Mouse (Mus musculus) hindbrain, embryonic 14.5 days (tissue): ENCODE results near the gene Mest. TPM values are rescaled to one million over a fixed set of nuclear protein-coding genes. Genes with fewer than 3 reads are reported as not detected.

Source experiments
- ATAC-seq: fragments of 200-750 bp; cut with Nextera tagmentation; 2 replicates; pipeline ENCODE4 v1.8.0; 2017; ENCODE audit warnings: moderate number of reproducible peaks, mild to moderate bottlenecking, moderate TSS enrichment, moderate library complexity; ENCODE audit not compliant: low FRiP score
- DNase-seq: peaks from one replicate; pipeline ENCODE4 v3.0.0-alpha.2; 2015; ENCODE audit warnings: low spot score
- H3K27ac ChIP-seq: fragments of 300-500 bp; sonication (generic); 2 replicates; pipeline ENCODE4 v1.5.1; 2014; ENCODE audit warnings: mild to moderate bottlenecking, moderate library complexity
- H3K27me3 ChIP-seq: fragments of 300-500 bp; sonication (generic); 2 replicates; pipeline ENCODE4 v1.6.1; 2014; ENCODE audit warnings: mild to moderate bottlenecking, low read length, mixed read lengths; ENCODE audit not compliant: control insufficient read depth, insufficient read depth
- H3K36me3 ChIP-seq: fragments of 300-500 bp; sonication (generic); replicated peaks from 2 replicates; pipeline ENCODE4 v1.6.1; 2014; ENCODE audit not compliant: control insufficient read depth, insufficient read depth
- H3K4me1 ChIP-seq: fragments of 300-500 bp; sonication (generic); replicated peaks from 2 replicates; pipeline ENCODE4 v1.6.1; 2014; ENCODE audit warnings: antibody characterized with exemption, low read length, mixed read lengths; ENCODE audit not compliant: control insufficient read depth, insufficient read depth
- H3K4me2 ChIP-seq: fragments of 300-500 bp; sonication (generic); replicated peaks from 2 replicates; pipeline ENCODE4 v1.6.1; 2014; ENCODE audit warnings: mild to moderate bottlenecking, moderate library complexity
- H3K4me3 ChIP-seq: fragments of 300-500 bp; sonication (generic); replicated peaks from 2 replicates; pipeline ENCODE4 v1.5.1; 2014; ENCODE audit warnings: mild to moderate bottlenecking, low read length
- H3K9ac ChIP-seq: fragments of 300-500 bp; sonication (generic); 2 replicates; pipeline ENCODE4 v1.6.1; 2014
- H3K9me3 ChIP-seq: fragments of 300-500 bp; sonication (generic); 2 replicates; pipeline ENCODE4 v1.6.1; 2016; ENCODE audit warnings: low read length; ENCODE audit not compliant: control insufficient read depth
- WGBS: fragments of 180-500 bp; shearing (Covaris S2); extraction: QIAGEN DNeasy Blood & Tissue Kit; methylation state at CpG from one replicate; pipeline ENCODE4 v1.1.7; 2014; 5-methylcytosine and 5-hydroxymethylcytosine counted together
- polyA plus RNA-seq: library from polyadenylated mRNA; unstranded; fragments of >200 nt; fragmentation: Nextera tagmentation; extraction: Ambion mirVana; gene quantifications from 2 replicates; pipeline ENCODE4 v1.2.1, GENCODE M21; 2014

Gene Mest
- 346 and 418 TPM in 2 replicates for polyA plus RNA-seq

- H3K4me2 ChIP-seq: no peak within 1 kb of the TSS
- no peak for DNase-seq
- H3K4me3 ChIP-seq: no peak within 1 kb of the TSS
- no peak for ATAC-seq
- no peak within 1 kb of the TSS for H3K9ac ChIP-seq
- no peaks in the 10 kb centered on the region for H3K27me3 ChIP-seq
- peak within 1 kb of the TSS; percentile 85 for H3K27ac ChIP-seq
- H3K4me1 ChIP-seq: peaks cover 17% of the 10 kb centered on the region
- no peaks in the 10 kb centered on the region for H3K9me3 ChIP-seq
- H3K36me3 ChIP-seq: no peaks in the 10 kb centered on the region
- WGBS: 71% methylated on average over 7 of the region's 7 CpGs
Measured at GRCm38 (mm10) chr6:30723331-30723730, at the start of gene Mest. Mest (plus strand) TSS chr6:30723547.

GRCm38 (mm10) chr6:30673764-30674561 lies 49.4 kb upstream of the Mest start:
- Histone ChIP-seq H3K9ac (peak overlapping the region; percentile 60), H3K27me3 (no peaks in the 10 kb centered on the region), H3K9me3 (no peaks in the 10 kb centered on the region), H3K4me3 (no peak overlapping the region), H3K36me3 (no peaks in the 10 kb centered on the region), H3K4me2 (peak overlapping the region; percentile 40), H3K27ac (peak overlapping the region; percentile 96), H3K4me1 (peaks cover 50% of the 10 kb centered on the region)
- ATAC-seq: peak; percentile 55; the same call in 1 of the 2 replicates
- 26% methylated on average over 14 of the region's 14 CpGs for WGBS
- peak; percentile 63 for DNase-seq

DNA sequence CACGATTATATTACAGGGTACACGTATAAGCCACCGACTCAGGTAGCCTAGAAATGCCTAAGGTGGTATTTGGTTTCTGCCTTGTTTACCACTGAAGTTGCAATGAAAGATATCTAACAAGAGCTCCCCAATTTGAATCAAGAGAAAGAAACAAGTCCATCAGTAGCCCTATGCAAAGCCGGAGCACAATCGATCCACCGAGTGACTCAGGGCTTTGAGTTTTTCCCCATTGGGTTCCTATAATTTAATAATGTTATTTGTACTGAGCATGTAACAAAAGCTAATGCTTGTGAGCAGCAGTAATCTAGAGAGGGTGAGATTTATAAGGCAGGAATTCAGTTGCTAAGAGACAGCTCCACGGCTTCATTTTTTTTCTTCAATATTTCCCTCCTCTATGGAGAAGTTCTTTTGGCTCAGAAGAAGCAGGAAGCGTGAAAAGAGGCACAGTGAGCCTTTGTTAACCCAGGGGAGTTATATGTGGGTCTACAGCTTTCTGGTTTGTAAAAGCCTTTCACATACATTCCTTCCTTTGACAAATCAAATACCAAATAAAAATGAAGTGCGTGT lies 48.5 kb upstream of the Mest start:
- H3K36me3 ChIP-seq: no peaks in the 10 kb centered on the region
- no peak overlapping the region for H3K4me3 ChIP-seq
- peak overlapping the region; percentile 96 for H3K27ac ChIP-seq
- peak overlapping the region; percentile 40 for H3K4me2 ChIP-seq
- no peaks in the 10 kb centered on the region for H3K27me3 ChIP-seq
- peak overlapping the region; percentile 60 for H3K9ac ChIP-seq
- WGBS: 29% methylated on average over 9 of the region's 9 CpGs
- ATAC-seq: peak; percentile 44; the same call in 1 of the 2 replicates
- DNase-seq: peak; percentile 71
- H3K9me3 ChIP-seq: no peaks in the 10 kb centered on the region
- H3K4me1 ChIP-seq: peaks cover 57% of the 10 kb centered on the region

GRCm38 (mm10) chr6:30675281-30675771 lies 48.0 kb upstream of the Mest start:
- Histone ChIP-seq H3K4me2 (peak overlapping the region; percentile 40), H3K9ac (peak overlapping the region; percentile 60), H3K4me3 (no peak overlapping the region), H3K36me3 (no peaks in the 10 kb centered on the region), H3K4me1 (peaks cover 57% of the 10 kb centered on the region), H3K9me3 (no peaks in the 10 kb centered on the region), H3K27me3 (no peaks in the 10 kb centered on the region), H3K27ac (peak overlapping the region; percentile 96)
- DNase-seq (no peak), ATAC-seq (peak; percentile 55)
- WGBS: 9% methylated on average over 11 of the region's 11 CpGs

DNA sequence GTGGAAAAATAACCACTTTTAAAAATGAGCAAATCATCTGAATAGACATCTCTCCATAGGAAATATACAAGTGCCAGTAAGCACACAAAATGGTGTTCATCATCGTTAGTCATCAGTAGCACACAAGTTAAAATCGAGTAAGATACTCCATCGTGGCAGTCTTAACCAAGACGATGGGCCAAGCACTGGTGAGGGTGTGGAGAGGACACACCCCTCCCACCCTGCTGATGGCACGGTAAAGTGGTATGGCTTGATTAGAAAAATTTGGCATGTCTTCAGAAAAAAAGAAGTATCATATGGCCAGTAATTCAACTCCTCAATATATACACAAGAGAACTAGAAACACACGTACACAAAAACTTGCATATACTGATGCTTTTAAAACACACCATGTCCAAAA lies 46.8 kb upstream of the Mest start:
- Histone ChIP-seq H3K36me3 (no peaks in the 10 kb centered on the region), H3K27me3 (no peaks in the 10 kb centered on the region), H3K4me2 (no peak overlapping the region), H3K9me3 (no peaks in the 10 kb centered on the region), H3K27ac (no peak overlapping the region), H3K4me1 (peaks cover 57% of the 10 kb centered on the region), H3K4me3 (no peak overlapping the region), H3K9ac (no peak overlapping the region)
- DNase-seq: no peak
- ATAC-seq: no peak
- WGBS: 83% methylated on average over 6 of the region's 6 CpGs

GRCm38 (mm10) chr6:30677591-30677990 lies 45.8 kb upstream of the Mest start:
- Histone ChIP-seq H3K36me3 (no peaks in the 10 kb centered on the region), H3K27me3 (no peaks in the 10 kb centered on the region), H3K9me3 (no peaks in the 10 kb centered on the region), H3K4me2 (no peak overlapping the region), H3K9ac (no peak overlapping the region), H3K4me3 (no peak overlapping the region), H3K27ac (0 out of 2 replicates have a peak overlapping the region, but pooled peaks have one; percentile 35), H3K4me1 (peaks cover 61% of the 10 kb centered on the region)
- DNase-seq (no peak), ATAC-seq (no peak)
- WGBS: 79% methylated on average over 9 of the region's 9 CpGs

GRCm38 (mm10) chr6:30678482-30678881 lies 44.9 kb upstream of the Mest start:
- H3K27me3 ChIP-seq: no peaks in the 10 kb centered on the region
- H3K9ac ChIP-seq: no peak overlapping the region
- no peak overlapping the region for H3K4me3 ChIP-seq
- peak overlapping the region; percentile 52; the same call in 1 of the 2 replicates for H3K27ac ChIP-seq
- no peaks in the 10 kb centered on the region for H3K9me3 ChIP-seq
- no peaks in the 10 kb centered on the region for H3K36me3 ChIP-seq
- H3K4me2 ChIP-seq: no peak overlapping the region
- peak; percentile 56 for DNase-seq
- 23% methylated on average over 6 of the region's 6 CpGs for WGBS
- H3K4me1 ChIP-seq: peaks cover 56% of the 10 kb centered on the region
- ATAC-seq: peak; percentile 59; the same call in 1 of the 2 replicates

- Histone ChIP-seq H3K27me3 (no peaks in the 10 kb centered on the region), H3K9me3 (no peaks in the 10 kb centered on the region), H3K36me3 (no peaks in the 10 kb centered on the region), H3K4me2 (no peak overlapping the region), H3K27ac (no peak overlapping the region), H3K4me1 (peaks cover 46% of the 10 kb centered on the region), H3K4me3 (no peak overlapping the region), H3K9ac (0 out of 2 replicates have a peak overlapping the region, but pooled peaks have one; percentile 5)
- no peak for ATAC-seq
- WGBS: 68% methylated on average over 5 of the region's 5 CpGs
- no peak for DNase-seq
Measured at GRCm38 (mm10) chr6:30679567-30679966, 43.8 kb upstream of the Mest start.

GRCm38 (mm10) chr6:30680442-30680841 lies 42.9 kb upstream of the Mest start:
- 80% methylated on average over 7 of the region's 7 CpGs for WGBS
- H3K9me3 ChIP-seq: no peaks in the 10 kb centered on the region
- H3K27ac ChIP-seq: no peak overlapping the region
- H3K4me2 ChIP-seq: no peak overlapping the region
- H3K9ac ChIP-seq: no peak overlapping the region
- no peak for ATAC-seq
- H3K4me1 ChIP-seq: peaks cover 37% of the 10 kb centered on the region
- no peak overlapping the region for H3K4me3 ChIP-seq
- no peaks in the 10 kb centered on the region for H3K27me3 ChIP-seq
- no peak for DNase-seq
- H3K36me3 ChIP-seq: no peaks in the 10 kb centered on the region
